Mouse (Mus musculus) cerebellum, adult 18-20 months (tissue): ENCODE data around the gene Ccdc182.

Experiments
- DNase-seq, 2 experiments: peaks; one replicate each; pipeline ENCODE4 v3.0.0; 2021

Ccdc182 gene

DNA sequence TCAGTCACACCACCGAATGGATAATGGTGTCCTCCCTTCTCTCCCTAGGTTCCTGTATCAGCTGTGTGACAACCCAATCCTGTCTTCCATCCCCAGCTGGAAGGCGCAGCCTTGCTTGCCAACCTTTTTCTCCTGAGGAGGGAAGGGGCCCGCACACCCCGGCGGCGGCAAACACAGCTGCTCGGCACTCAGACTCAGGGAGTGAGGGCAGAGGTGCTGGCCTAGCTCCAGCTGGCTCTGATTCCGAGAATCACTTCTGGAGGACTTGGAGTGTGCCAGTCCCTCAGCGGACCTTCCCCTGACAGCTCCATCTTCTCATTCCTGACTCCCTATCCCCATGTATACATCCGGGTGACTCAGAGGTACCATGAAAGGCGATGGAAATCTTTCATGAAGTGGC lies 36.9 kb downstream of the Ccdc182 start:
- no peak for DNase-seq

DNA sequence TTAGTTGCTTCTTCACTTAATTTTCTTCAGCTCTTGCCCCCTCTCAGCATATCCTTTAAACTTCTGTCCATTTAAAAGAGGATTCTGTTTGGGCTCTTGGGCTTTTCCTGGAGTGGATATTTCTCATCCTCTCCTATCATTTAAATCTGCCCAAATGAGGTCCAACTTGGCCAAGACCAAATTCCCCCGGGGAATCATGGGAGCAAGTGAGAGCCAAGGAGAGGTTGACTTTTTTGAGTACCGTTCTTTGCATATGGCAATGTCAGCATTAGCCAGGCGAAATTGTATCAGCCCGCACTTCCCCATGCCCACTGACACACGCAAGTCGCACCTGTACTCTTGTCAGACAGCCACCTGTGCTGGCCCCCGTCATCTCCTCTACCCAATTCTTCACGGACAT lies 37.9 kb downstream of the Ccdc182 start:
- DNase-seq, result no peak

DNA sequence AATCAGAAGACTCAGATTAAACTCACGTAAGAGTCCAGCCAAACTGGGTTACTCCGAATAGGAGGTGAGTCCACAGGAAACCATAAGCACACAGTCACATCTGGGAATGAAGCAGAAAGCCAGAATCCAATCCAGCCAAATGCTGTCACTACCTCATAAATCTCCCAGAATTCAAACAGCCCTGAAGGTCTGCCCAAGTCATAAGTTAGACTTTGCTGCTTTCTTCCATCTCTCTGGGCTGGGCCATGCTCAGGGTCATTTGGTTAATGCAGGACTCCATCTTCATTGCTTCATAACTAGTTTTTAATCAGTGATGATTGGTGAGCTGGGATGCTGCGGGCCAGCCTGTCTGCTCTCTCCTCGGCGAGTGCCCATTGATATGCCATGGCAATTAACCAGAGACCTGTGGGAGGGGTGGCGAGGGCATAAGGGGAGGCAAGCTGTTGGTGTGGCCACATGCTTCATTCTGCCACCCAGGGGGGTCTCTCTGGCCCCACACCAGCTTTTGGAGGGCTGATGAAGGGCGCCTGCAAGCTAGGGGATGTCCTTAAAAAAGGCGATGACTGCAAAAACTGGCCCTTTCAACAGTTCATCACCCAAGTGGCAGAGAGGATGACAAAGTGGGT lies 38.6 kb downstream of the Ccdc182 start:
- no peak for DNase-seq

DNA sequence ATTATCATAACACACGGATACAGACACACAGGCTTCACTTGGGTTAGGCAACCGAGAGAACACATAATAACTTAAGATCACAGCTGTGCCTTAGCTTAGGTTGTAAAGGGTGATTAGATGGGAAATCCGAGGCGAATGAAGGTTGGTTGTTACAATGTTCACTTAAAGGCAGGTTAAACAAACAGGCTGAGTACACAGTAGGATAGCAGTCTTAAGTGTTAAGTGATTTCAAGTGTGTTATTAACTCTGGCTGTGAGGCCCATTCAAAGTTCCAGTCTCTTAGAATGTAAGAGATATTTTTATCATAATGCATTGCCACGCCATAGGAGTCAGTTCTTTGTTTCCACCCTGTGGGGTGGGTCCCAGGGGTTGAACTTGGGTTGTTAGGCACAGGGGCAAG lies 41.0 kb downstream of the Ccdc182 start:
- DNase-seq, result no peak

DNA sequence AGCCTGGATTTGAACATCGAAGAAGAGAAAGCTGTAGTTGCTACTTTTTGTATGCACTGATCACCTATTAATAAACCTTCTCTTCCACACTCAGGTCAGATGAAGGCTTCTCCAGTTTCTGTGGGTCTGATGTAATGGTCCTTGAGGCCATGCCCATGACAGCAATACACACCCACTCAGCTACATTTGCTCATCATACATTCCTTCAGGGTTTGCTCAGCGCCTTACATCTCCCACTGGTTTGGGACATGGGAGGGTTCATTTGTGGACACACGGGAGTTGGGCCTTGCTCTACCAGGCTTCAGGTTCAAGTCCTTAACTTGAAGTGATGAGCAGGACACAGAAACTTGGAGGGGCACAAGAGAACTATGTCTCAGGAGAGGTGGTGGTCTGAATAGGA lies 44.1 kb downstream of the Ccdc182 start:
- no peak for DNase-seq
